Mouse (Mus musculus) liver, adult 2 months (tissue): ENCODE measurements at regions not wholly inside any gene's neighbourhood (a gene's known extent, or its start where the extent isn't known, plus 50 kb on each side); places are given as distances from the start of the nearest gene placed in this dataset.

Experiments used
- CTCF ChIP-seq: fragments of 200-500 bp; IDR thresholded peaks from 2 replicates; pipeline ENCODE4 v1.5.1; 2011; ENCODE audit warnings: low read depth, low read length, control low read depth
- POLR2A ChIP-seq: fragments of 200-500 bp; IDR thresholded peaks from 2 replicates; pipeline ENCODE4 v1.6.1; 2011; ENCODE audit warnings: low read length, control low read depth; ENCODE audit not compliant: insufficient read depth; ENCODE audit errors: extremely low read depth

GRCm38 (mm10) chr17:82408296-82408695 is 670.1 kb upstream of the Slc8a1 start:
- TF ChIP-seq CTCF (no peak), POLR2A (no peak)
